Mouse (Mus musculus) embryonic facial prominence, embryonic 11.5 days (tissue): Measurements from ENCODE around the gene Olfr541. TPM values are rescaled to one million over a fixed set of nuclear protein-coding genes. Genes with fewer than 3 reads are reported as not detected.
A peak's percentile ranks its signal among the peaks of the same experiment; 100 is the strongest.

ENCODE experiments used
- ATAC-seq: fragments of 200-750 bp; cut with Nextera tagmentation; replicated peaks from 2 replicates; pipeline ENCODE4 v1.8.0; 2017; ENCODE audit warnings: low read depth; ENCODE audit not compliant: insufficient number of reproducible peaks, low FRiP score, low TSS enrichment
- DNase-seq: peaks from one replicate; pipeline ENCODE4 v3.0.0-alpha.2; 2015; ENCODE audit warnings: low spot score
- H3K27ac ChIP-seq: fragments of 300-500 bp; sonication (generic); replicated peaks from 2 replicates; pipeline ENCODE4 v1.5.1; 2014; ENCODE audit warnings: mild to moderate bottlenecking, low read depth, low read length, control low read depth
- H3K27me3 ChIP-seq: fragments of 300-500 bp; sonication (generic); 2 replicates; pipeline ENCODE4 v1.6.1; 2014; ENCODE audit warnings: mild to moderate bottlenecking, low read length, moderate library complexity, mixed read lengths; ENCODE audit not compliant: control insufficient read depth, insufficient read depth
- H3K36me3 ChIP-seq: fragments of 300-500 bp; sonication (generic); replicated peaks from 2 replicates; pipeline ENCODE4 v1.6.1; 2014; ENCODE audit warnings: low read depth, mild to moderate bottlenecking, low read length, moderate library complexity, mixed read lengths; ENCODE audit not compliant: control insufficient read depth, insufficient read depth
- H3K4me1 ChIP-seq: fragments of 300-500 bp; sonication (generic); 2 replicates; pipeline ENCODE4 v1.6.1; 2014; ENCODE audit warnings: low read length, mixed read lengths; ENCODE audit not compliant: control insufficient read depth, insufficient read depth
- H3K4me2 ChIP-seq: fragments of 300-500 bp; sonication (generic); 2 replicates; pipeline ENCODE4 v1.6.1; 2014; ENCODE audit warnings: low read depth, mild to moderate bottlenecking, control low read depth, low read length, moderate library complexity
- H3K4me3 ChIP-seq: fragments of 300-500 bp; sonication (generic); 2 replicates; pipeline ENCODE4 v1.5.1; 2014; ENCODE audit warnings: low read depth, low read length, control low read depth
- H3K9ac ChIP-seq: fragments of 300-500 bp; sonication (generic); replicated peaks from 2 replicates; pipeline ENCODE4 v1.6.1; 2014; ENCODE audit warnings: mild to moderate bottlenecking, control low read depth, low read length
- H3K9me3 ChIP-seq: fragments of 300-500 bp; sonication (generic); replicated peaks from 2 replicates; pipeline ENCODE4 v1.6.1; 2016; ENCODE audit warnings: mild to moderate bottlenecking, low read length, inconsistent platforms, mixed read lengths; ENCODE audit not compliant: control insufficient read depth
- whole genome bisulfite sequencing: fragments of 180-500 bp; shearing (Covaris S2); extraction: QIAGEN DNeasy Blood & Tissue Kit; methylation state at CpG from one replicate; pipeline ENCODE4 v1.1.7; 2014; 5-methylcytosine and 5-hydroxymethylcytosine counted together
- polyA plus RNA-seq: library from polyadenylated mRNA; unstranded; fragments of >200 nt; fragmentation: Nextera tagmentation; extraction: Ambion mirVana; gene quantifications from 2 replicates; pipeline ENCODE4 v1.2.1, GENCODE M21; 2014

Gene Olfr541
- polyA plus RNA-seq, 1 experiment from 2014 or later, result not detected

- 82% methylated on average over 7 of the region's 7 CpGs for WGBS
These were observed 20.3 kb downstream of the Olfr541 start for GRCm38 (mm10) chr7:140717155-140718055.

GRCm38 (mm10) chr7:140721095-140721494, 24.0 kb downstream of the Olfr541 start:
- 75% methylated on average over 6 of the region's 6 CpGs for WGBS
- no peak overlapping the region for H3K4me3 ChIP-seq
- no peak for ATAC-seq

More at GRCm38 (mm10) chr7:140717155-140718055, 20.3 kb downstream of the Olfr541 start:
- H3K27ac ChIP-seq, result no peak overlapping the region
- H3K36me3 ChIP-seq, result no peaks in the 10 kb centered on the region
- H3K4me2 ChIP-seq, result no peak overlapping the region
- no peak overlapping the region for H3K9ac ChIP-seq
- H3K27me3 ChIP-seq, result no peaks in the 10 kb centered on the region
- no peak for DNase-seq
- H3K4me1 ChIP-seq, result no peaks in the 10 kb centered on the region
- no peak for ATAC-seq
- H3K9me3 ChIP-seq, result no peaks in the 10 kb centered on the region
- no peak overlapping the region for H3K4me3 ChIP-seq

GRCm38 (mm10) chr7:140725558-140725957, 28.5 kb downstream of the Olfr541 start:
- H3K27me3 ChIP-seq, result no peaks in the 10 kb centered on the region
- no peaks in the 10 kb centered on the region for H3K4me1 ChIP-seq
- ATAC-seq, result no peak
- H3K9me3 ChIP-seq, result no peaks in the 10 kb centered on the region
- no peak overlapping the region for H3K9ac ChIP-seq
- no peak overlapping the region for H3K4me3 ChIP-seq
- H3K4me2 ChIP-seq, result no peak overlapping the region
- no peak overlapping the region for H3K27ac ChIP-seq
- H3K36me3 ChIP-seq, result no peaks in the 10 kb centered on the region
- no peak for DNase-seq

More at GRCm38 (mm10) chr7:140721095-140721494, 24.0 kb downstream of the Olfr541 start:
- no peaks in the 10 kb centered on the region for H3K36me3 ChIP-seq
- no peak overlapping the region for H3K4me2 ChIP-seq
- DNase-seq, result no peak
- H3K9ac ChIP-seq, result no peak overlapping the region
- no peak overlapping the region for H3K27ac ChIP-seq
- H3K27me3 ChIP-seq, result no peaks in the 10 kb centered on the region
- no peaks in the 10 kb centered on the region for H3K9me3 ChIP-seq
- H3K4me1 ChIP-seq, result no peaks in the 10 kb centered on the region

DNA sequence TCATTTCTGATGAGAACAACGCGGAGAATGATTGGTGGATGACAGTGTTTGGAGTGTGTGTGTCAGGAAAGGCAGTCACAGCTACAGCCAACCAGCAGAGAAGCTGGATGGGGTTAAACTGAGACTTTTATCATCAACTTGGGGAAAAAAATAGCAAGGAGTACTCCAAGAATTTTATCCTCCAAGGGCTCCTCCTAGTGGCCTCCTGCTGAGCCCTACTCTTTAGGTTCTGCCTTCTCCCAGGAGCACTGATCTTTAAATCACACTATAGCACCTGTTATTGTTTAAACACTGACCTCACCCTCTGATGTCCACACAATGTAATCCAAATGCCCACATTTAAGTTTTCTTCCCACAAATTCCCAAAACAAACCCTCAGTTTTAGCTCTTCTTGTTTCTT, 36.1 kb downstream of the Olfr541 start:
- no peaks in the 10 kb centered on the region for H3K9me3 ChIP-seq

GRCm38 (mm10) chr7:140747402-140747801, 50.3 kb downstream of the Olfr541 start:
- 85% methylated on average over 3 of the region's 3 CpGs for whole genome bisulfite sequencing

More for the DNA sequence above, 36.1 kb downstream of the Olfr541 start:
- no peak overlapping the region for H3K4me3 ChIP-seq
- H3K27ac ChIP-seq, result no peak overlapping the region
- ATAC-seq (no peak), DNase-seq (peak; percentile 6)
- H3K4me2 ChIP-seq, result no peak overlapping the region
- H3K4me1 ChIP-seq, result no peaks in the 10 kb centered on the region
- H3K9ac ChIP-seq, result no peak overlapping the region
- H3K36me3 ChIP-seq, result no peaks in the 10 kb centered on the region
- H3K27me3 ChIP-seq, result no peaks in the 10 kb centered on the region
- 67% methylated on average over 2 of the region's 2 CpGs for WGBS

DNA sequence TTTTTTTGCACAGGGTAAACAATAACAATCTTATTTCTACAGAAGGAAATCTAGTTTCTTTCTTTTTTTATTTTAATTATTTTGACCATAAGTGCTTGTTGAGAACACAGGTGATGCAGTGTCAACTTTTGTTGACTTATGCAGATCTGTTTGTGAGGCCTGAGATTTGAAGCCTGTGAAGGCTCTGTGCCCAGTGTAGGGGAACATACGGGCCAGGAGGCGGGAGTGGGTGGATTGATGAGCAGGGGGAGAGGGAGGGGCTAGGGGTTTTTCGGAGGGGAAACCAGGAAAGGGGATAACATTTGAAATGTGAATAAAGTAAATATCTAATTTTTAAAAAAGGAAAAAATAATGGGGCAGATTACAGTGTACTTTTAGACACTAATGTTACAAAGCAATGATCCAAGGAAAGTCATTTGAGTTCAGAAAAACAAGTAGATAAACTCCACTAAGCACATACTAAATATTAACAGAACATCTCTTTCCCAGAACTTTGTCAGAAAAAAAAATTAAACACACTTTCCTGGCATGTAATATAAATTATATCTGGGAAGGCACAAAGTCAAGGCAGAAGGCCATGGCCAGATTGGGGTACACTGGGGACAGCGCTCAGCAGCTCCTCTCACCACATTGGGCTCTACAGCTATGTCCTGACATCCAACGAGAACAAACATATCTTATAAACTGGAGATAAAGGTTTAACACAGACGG, 51.2 kb downstream of the Olfr541 start:
- H3K27me3 ChIP-seq, result no peaks in the 10 kb centered on the region
- no peaks in the 10 kb centered on the region for H3K9me3 ChIP-seq
- no peaks in the 10 kb centered on the region for H3K36me3 ChIP-seq
- H3K4me1 ChIP-seq, result no peaks in the 10 kb centered on the region
- H3K4me2 ChIP-seq, result no peak overlapping the region
- DNase-seq (no peak), ATAC-seq (no peak)
- no peak overlapping the region for H3K4me3 ChIP-seq
- H3K9ac ChIP-seq, result no peak overlapping the region
- no peak overlapping the region for H3K27ac ChIP-seq
- WGBS, result 82% methylated on average over 6 of the region's 6 CpGs

More at GRCm38 (mm10) chr7:140747402-140747801, 50.3 kb downstream of the Olfr541 start:
- Histone ChIP-seq H3K9ac (no peak overlapping the region), H3K9me3 (no peaks in the 10 kb centered on the region), H3K27ac (no peak overlapping the region), H3K27me3 (no peaks in the 10 kb centered on the region), H3K4me3 (no peak overlapping the region), H3K4me2 (no peak overlapping the region), H3K36me3 (no peaks in the 10 kb centered on the region), H3K4me1 (no peaks in the 10 kb centered on the region)
- DNase-seq (no peak), ATAC-seq (no peak)

- 80% methylated on average over 3 of the region's 3 CpGs for WGBS
- DNase-seq (no peak), ATAC-seq (no peak)
- Histone ChIP-seq H3K4me1 (no peaks in the 10 kb centered on the region), H3K4me2 (no peak overlapping the region), H3K36me3 (no peaks in the 10 kb centered on the region), H3K9me3 (no peaks in the 10 kb centered on the region), H3K4me3 (no peak overlapping the region), H3K27ac (no peak overlapping the region), H3K27me3 (no peaks in the 10 kb centered on the region), H3K9ac (no peak overlapping the region)
These were observed 51.7 kb downstream of the Olfr541 start for GRCm38 (mm10) chr7:140748827-140749160.

- no peak overlapping the region for H3K9ac ChIP-seq
These were observed 57.5 kb downstream of the Olfr541 start for GRCm38 (mm10) chr7:140754556-140754955.

More at GRCm38 (mm10) chr7:140754556-140754955, 57.5 kb downstream of the Olfr541 start:
- no peaks in the 10 kb centered on the region for H3K36me3 ChIP-seq
- no peak for DNase-seq
- no peak overlapping the region for H3K27ac ChIP-seq
- H3K4me1 ChIP-seq, result no peaks in the 10 kb centered on the region
- no peak overlapping the region for H3K4me2 ChIP-seq
- no peaks in the 10 kb centered on the region for H3K9me3 ChIP-seq
- no peak overlapping the region for H3K4me3 ChIP-seq
- ATAC-seq, result no peak
- H3K27me3 ChIP-seq, result no peaks in the 10 kb centered on the region
